Mouse (Mus musculus): ENCODE results near the gene Fhl4. TPM values are rescaled to one million over a fixed set of nuclear protein-coding genes. Genes with fewer than 3 reads are reported as not detected.

Gene Fhl4
- polyA plus RNA-seq (2017; shearing (Covaris generic)) = 0.78 TPM

DNA sequence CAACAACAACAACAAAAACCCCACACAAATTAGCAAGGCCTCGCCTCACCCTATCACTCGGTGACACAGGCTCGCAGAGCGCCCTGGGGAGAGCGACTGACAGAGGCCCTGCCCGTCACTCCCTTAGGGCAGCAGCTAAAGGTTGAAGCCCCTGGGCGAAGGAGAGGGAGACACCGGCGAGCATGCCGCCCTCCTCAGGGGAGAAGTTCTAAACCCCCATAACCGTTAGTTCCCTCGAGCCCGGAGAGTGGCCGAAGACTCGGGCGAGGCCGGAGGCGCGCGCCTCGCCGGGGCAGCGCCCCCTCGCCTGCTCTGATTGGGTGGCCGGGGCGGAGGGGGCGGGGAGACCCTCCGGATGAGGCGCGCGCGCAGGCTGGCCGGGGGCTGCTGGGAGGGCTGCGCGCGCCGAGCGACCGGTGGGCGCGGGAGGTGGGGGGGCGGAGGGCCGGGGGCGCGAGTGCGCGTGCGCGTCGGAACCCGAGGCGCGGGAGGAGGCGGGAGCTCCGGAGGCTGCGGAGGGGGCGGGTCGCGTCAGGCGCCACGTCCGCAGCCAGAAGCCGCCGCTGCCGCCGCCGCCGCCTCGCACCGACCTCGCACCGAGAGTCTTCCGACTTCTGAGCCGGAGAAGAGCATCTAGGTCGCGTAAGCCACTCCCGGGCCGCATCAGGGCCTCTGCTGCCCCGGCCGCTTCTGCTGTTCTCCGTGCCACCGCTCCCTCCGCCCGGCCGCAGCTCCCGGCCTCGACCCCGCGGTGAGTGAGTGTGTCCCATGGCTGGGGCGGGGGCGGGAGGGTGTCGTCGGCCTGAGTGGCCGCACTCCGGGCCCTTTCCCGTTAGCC lies at the start of gene Fhl4, which contains the start of gene Tmem263:
Gene Fhl4, minus strand, starts transcription at position 249 of the 838 bp plus-strand sequence.
Gene Tmem263, plus strand, starts transcription at position 381 of the 838 bp plus-strand sequence.

DNA sequence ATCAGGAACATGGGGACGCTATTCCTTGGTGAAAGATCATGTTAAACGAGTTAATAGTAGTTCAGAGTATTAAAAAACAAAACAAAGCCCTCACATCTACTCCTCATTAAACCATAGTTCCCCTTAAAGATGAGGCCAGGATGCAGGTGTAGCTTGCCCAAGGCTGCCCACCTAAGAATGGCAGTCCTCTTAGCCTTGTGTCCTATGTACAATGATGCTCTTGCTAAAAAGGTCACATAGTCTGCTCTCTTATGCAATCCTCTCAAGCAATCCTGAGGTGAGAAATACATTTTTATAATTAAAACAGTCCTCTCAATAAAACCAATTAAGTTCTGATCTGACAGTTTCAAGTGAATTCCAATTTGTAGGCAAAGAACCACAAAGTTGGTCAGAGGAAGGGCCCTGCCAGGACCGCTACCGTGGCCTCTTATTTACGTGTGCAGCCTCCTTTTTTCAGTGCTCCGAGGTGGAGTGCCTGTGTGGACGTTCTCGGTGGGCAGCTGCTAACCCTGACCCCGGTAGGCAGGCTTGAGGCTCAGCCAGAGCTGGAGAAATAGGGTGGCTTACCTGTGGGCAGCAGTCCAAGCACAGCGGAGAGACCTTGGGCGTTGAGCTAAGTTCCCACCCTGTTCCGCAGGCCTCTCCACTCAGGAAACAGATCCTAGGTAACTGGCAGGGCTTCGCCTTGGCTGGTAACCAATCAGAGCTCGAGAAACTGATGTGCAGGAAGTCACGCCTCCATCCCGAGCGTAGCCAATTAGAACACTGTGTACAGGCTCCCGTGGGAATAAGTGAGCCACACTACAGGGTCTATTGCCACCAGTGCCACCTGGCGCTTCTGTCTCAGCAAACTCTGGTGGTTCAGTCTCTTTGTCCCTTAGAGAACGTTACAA lies 25.3 kb upstream of the Fhl4 start, which contains the start of gene Mterf2:
Gene Mterf2, minus strand, starts transcription at position 633 of the 893 bp plus-strand sequence.

Other genes starting within 250 kb of the Fhl4 start
- gene Ric8b, start 184.9 kb downstream of the Fhl4 start, polyA plus RNA-seq (2017; shearing (Covaris generic)) = 16.3 TPM
- gene Tmem263, start 132 bp upstream of the Fhl4 start, polyA plus RNA-seq (2017; shearing (Covaris generic)) = 11.4 TPM
- gene Mterf2, start 25.5 kb upstream of the Fhl4 start, polyA plus RNA-seq (2017; shearing (Covaris generic)) = 21.1 TPM
- 6.2 TPM for gene Cry1, start 82.6 kb upstream of the Fhl4 start, polyA plus RNA-seq (2017; shearing (Covaris generic))